Mouse (Mus musculus) limb, embryonic 13.5 days (tissue): ENCODE measurements around the gene Tmem236. TPM values are rescaled to one million over a fixed set of nuclear protein-coding genes. Genes with fewer than 3 reads are reported as not detected.

Source experiments
- microRNA counts: library from miRNA; unstranded; fragments of <30 nt; microRNA quantifications from one replicate; lab custom pipeline; 2016
- microRNA-seq: library from miRNA; unstranded; fragments of <30 nt; microRNA quantifications from one replicate; pipeline ENCODE4, GENCODE M21; 2016
- polyA plus RNA-seq: library from polyadenylated mRNA; unstranded; fragments of >200 nt; fragmentation: Nextera tagmentation; extraction: Ambion mirVana; gene quantifications from 2 replicates; pipeline ENCODE4 v1.2.1, GENCODE M21; 2015

Tmem236 gene
- polyA plus RNA-seq, 1 experiment from 2014 or later: 0.08 TPM

MicroRNAs encoded within 50 kb of the gene (microRNA counts, 519-probe panel; counts per million panel counts)
- microRNA mmu-miR-511 (lab: Ali Mortazavi, UCI): not detected

Small RNA genes lying within 50 kb of the gene (microRNA-seq; reads per million reads assigned to microRNA genes)
- gene Mir511: 2.1 reads per million, percentile 5 among the genes with 10 or more reads in this experiment

Other genes with a start within 250 kb of the Tmem236 start
- 58.7 and 64.9 TPM in 2 replicates for gene Hacd1, start 118.4 kb upstream of the Tmem236 start, polyA plus RNA-seq
- gene Stam, start 100.4 kb upstream of the Tmem236 start, polyA plus RNA-seq: 77.7 and 82.2 TPM in 2 replicates
- 5.4 and 5.7 TPM in 2 replicates for gene Mrc1, start 54.9 kb downstream of the Tmem236 start, polyA plus RNA-seq
- 0.09 and 0.11 TPM in 2 replicates for gene Slc39a12, start 213.8 kb downstream of the Tmem236 start, polyA plus RNA-seq